Mouse (Mus musculus) layer of hippocampus, postnatal 10 days (tissue): ENCODE measurements at regions not wholly inside any gene's neighbourhood (a gene's known extent, or its start where the extent isn't known, plus 50 kb on each side); places are given as distances from the start of the nearest gene placed in this dataset.
"Not testable (repeated sequence)": the region's sequence is repeated elsewhere in the genome, so short reads cannot be mapped to it uniquely, and the experiment has no call there.

Experiments used
- DNase-seq, 2 experiments: peaks; one replicate each; pipeline ENCODE4 v3.0.0; 2021; ENCODE audit warnings: low spot score in 2 of 2

GRCm38 (mm10) chr1:137254634-137255033, 294.4 kb upstream of the Nr5a2 start:
- no peak for DNase-seq

- DNase-seq = no peak
Measured at GRCm38 (mm10) chr1:137227098-137227485, 266.8 kb upstream of the Nr5a2 start.

GRCm38 (mm10) chr1:137226479-137227097, 266.3 kb upstream of the Nr5a2 start:
- DNase-seq = no peak

GRCm38 (mm10) chr1:137225418-137225817, 265.2 kb upstream of the Nr5a2 start:
- DNase-seq = peak; percentile 32 to 57

- DNase-seq = no peak
Measured at GRCm38 (mm10) chr1:137223052-137223451, 262.8 kb upstream of the Nr5a2 start.

GRCm38 (mm10) chr1:137221087-137222057, 261.1 kb upstream of the Nr5a2 start:
- peak in 1 of 2 experiments; percentile 26 for DNase-seq

GRCm38 (mm10) chr1:137220226-137220625, 260.0 kb upstream of the Nr5a2 start:
- DNase-seq = no peak

GRCm38 (mm10) chr1:137218611-137219010, 258.4 kb upstream of the Nr5a2 start:
- DNase-seq = no peak

GRCm38 (mm10) chr1:137218096-137218495, 257.8 kb upstream of the Nr5a2 start:
- DNase-seq = no peak

- DNase-seq = no peak
Measured at GRCm38 (mm10) chr1:137217206-137217605, 257.0 kb upstream of the Nr5a2 start.

GRCm38 (mm10) chr1:137214328-137214727, 254.1 kb upstream of the Nr5a2 start:
- DNase-seq = not testable (repeated sequence)

GRCm38 (mm10) chr1:137213717-137214116, 253.5 kb upstream of the Nr5a2 start:
- no peak for DNase-seq

GRCm38 (mm10) chr1:137212856-137213255, 252.6 kb upstream of the Nr5a2 start:
- DNase-seq = no peak

GRCm38 (mm10) chr1:137204371-137204770, 244.1 kb upstream of the Nr5a2 start:
- DNase-seq = no peak

- no peak for DNase-seq
Measured at GRCm38 (mm10) chr1:137203512-137203911, 243.3 kb upstream of the Nr5a2 start.

GRCm38 (mm10) chr1:137200931-137201330, 240.7 kb upstream of the Nr5a2 start:
- DNase-seq = peak in 1 of 2 experiments; percentile 10

- no peak for DNase-seq
Measured at GRCm38 (mm10) chr1:137195962-137196361, 235.7 kb upstream of the Nr5a2 start.

- DNase-seq = no peak
Measured at GRCm38 (mm10) chr1:137195065-137195620, 234.9 kb upstream of the Nr5a2 start.

GRCm38 (mm10) chr1:137178231-137178630, 218.0 kb upstream of the Nr5a2 start:
- no peak for DNase-seq

- DNase-seq = no peak
Measured at GRCm38 (mm10) chr1:137176696-137177095, 216.4 kb upstream of the Nr5a2 start.

- no peak for DNase-seq
Measured at GRCm38 (mm10) chr1:137174081-137174480, 213.8 kb upstream of the Nr5a2 start.

- DNase-seq = no peak
Measured at GRCm38 (mm10) chr1:137172128-137172527, 211.9 kb upstream of the Nr5a2 start.
